Mouse (Mus musculus): ENCODE data around the gene Mapk1ip1l. TPM values are rescaled to one million over a fixed set of nuclear protein-coding genes. Genes with fewer than 3 reads are reported as not detected.

Mapk1ip1l gene
- polyA plus RNA-seq, 1 experiment: 25.4 TPM

GRCm38 (mm10) chr14:47352272-47352671 is 54.2 kb downstream of the Mapk1ip1l start:
- H3K4me3 ChIP-seq (ENCODE audit: insufficient read depth, low read length): no peak overlapping the region
- no peak overlapping the region for H3K27ac ChIP-seq (ENCODE audit: insufficient read depth, low read length)
- no peaks in the 10 kb centered on the region for H3K4me1 ChIP-seq (ENCODE audit: control insufficient read depth, insufficient read depth, low read length)
- TF ChIP-seq CTCF (IDR thresholded peaks at IDR 0.05; ENCODE audit: extremely low read depth, insufficient read depth, low read length) (no peak), POLR2A (IDR thresholded peaks at IDR 0.05; ENCODE audit: extremely low read depth, insufficient read depth, low read length) (no peak)

- Histone ChIP-seq H3K4me3 (ENCODE audit: insufficient read depth, low read length) (no peak overlapping the region), H3K4me1 (ENCODE audit: control insufficient read depth, insufficient read depth, low read length) (no peaks in the 10 kb centered on the region), H3K27ac (ENCODE audit: insufficient read depth, low read length) (no peak overlapping the region)
- no peak for TF ChIP-seq POLR2A (IDR thresholded peaks at IDR 0.05; ENCODE audit: extremely low read depth, insufficient read depth, low read length)
- no peak for TF ChIP-seq CTCF (IDR thresholded peaks at IDR 0.05; ENCODE audit: extremely low read depth, insufficient read depth, low read length)
Measured at GRCm38 (mm10) chr14:47353240-47353639, 55.2 kb downstream of the Mapk1ip1l start.

GRCm38 (mm10) chr14:47354111-47354577 is 56.1 kb downstream of the Mapk1ip1l start:
- H3K27ac ChIP-seq (ENCODE audit: insufficient read depth, low read length): no peak overlapping the region
- H3K4me3 ChIP-seq (ENCODE audit: insufficient read depth, low read length): no peak overlapping the region
- H3K4me1 ChIP-seq (ENCODE audit: control insufficient read depth, insufficient read depth, low read length): no peaks in the 10 kb centered on the region
- TF ChIP-seq POLR2A (IDR thresholded peaks at IDR 0.05; ENCODE audit: extremely low read depth, insufficient read depth, low read length) (no peak), CTCF (IDR thresholded peaks at IDR 0.05; ENCODE audit: extremely low read depth, insufficient read depth, low read length) (no peak)

- TF ChIP-seq POLR2A (IDR thresholded peaks at IDR 0.05; ENCODE audit: extremely low read depth, insufficient read depth, low read length) (no peak), CTCF (IDR thresholded peaks at IDR 0.05; ENCODE audit: extremely low read depth, insufficient read depth, low read length) (no peak)
- Histone ChIP-seq H3K27ac (ENCODE audit: insufficient read depth, low read length) (no peak overlapping the region), H3K4me1 (ENCODE audit: control insufficient read depth, insufficient read depth, low read length) (no peaks in the 10 kb centered on the region), H3K4me3 (ENCODE audit: insufficient read depth, low read length) (no peak overlapping the region)
Measured at GRCm38 (mm10) chr14:47354948-47355347, 56.9 kb downstream of the Mapk1ip1l start.

- Histone ChIP-seq H3K27ac (ENCODE audit: insufficient read depth, low read length) (no peak overlapping the region), H3K4me1 (ENCODE audit: control insufficient read depth, insufficient read depth, low read length) (no peaks in the 10 kb centered on the region)
- TF ChIP-seq POLR2A (IDR thresholded peaks at IDR 0.05; ENCODE audit: extremely low read depth, insufficient read depth, low read length): no peak
- no peak for TF ChIP-seq CTCF (IDR thresholded peaks at IDR 0.05; ENCODE audit: extremely low read depth, insufficient read depth, low read length)
Measured at GRCm38 (mm10) chr14:47356622-47357021, 58.6 kb downstream of the Mapk1ip1l start.

GRCm38 (mm10) chr14:47359610-47360009 is 61.5 kb downstream of the Mapk1ip1l start:
- Histone ChIP-seq H3K27ac (ENCODE audit: insufficient read depth, low read length) (no peak overlapping the region), H3K4me3 (ENCODE audit: insufficient read depth, low read length) (no peak overlapping the region), H3K4me1 (ENCODE audit: control insufficient read depth, insufficient read depth, low read length) (no peaks in the 10 kb centered on the region)
- TF ChIP-seq POLR2A (IDR thresholded peaks at IDR 0.05; ENCODE audit: extremely low read depth, insufficient read depth, low read length) (no peak), CTCF (IDR thresholded peaks at IDR 0.05; ENCODE audit: extremely low read depth, insufficient read depth, low read length) (no peak)

More at GRCm38 (mm10) chr14:47356622-47357021, 58.6 kb downstream of the Mapk1ip1l start:
- H3K4me3 ChIP-seq (ENCODE audit: insufficient read depth, low read length): no peak overlapping the region

GRCm38 (mm10) chr14:47361418-47361817 is 63.4 kb downstream of the Mapk1ip1l start:
- Histone ChIP-seq H3K4me3 (ENCODE audit: insufficient read depth, low read length) (no peak overlapping the region), H3K4me1 (ENCODE audit: control insufficient read depth, insufficient read depth, low read length) (no peaks in the 10 kb centered on the region; the same call in 1 of the 2 replicates), H3K27ac (ENCODE audit: insufficient read depth, low read length) (no peak overlapping the region)
- no peak for TF ChIP-seq CTCF (IDR thresholded peaks at IDR 0.05; ENCODE audit: extremely low read depth, insufficient read depth, low read length)
- no peak for TF ChIP-seq POLR2A (IDR thresholded peaks at IDR 0.05; ENCODE audit: extremely low read depth, insufficient read depth, low read length)

- Histone ChIP-seq H3K4me3 (ENCODE audit: insufficient read depth, low read length) (no peak overlapping the region), H3K4me1 (ENCODE audit: control insufficient read depth, insufficient read depth, low read length) (no peaks in the 10 kb centered on the region; the same call in 1 of the 2 replicates), H3K27ac (ENCODE audit: insufficient read depth, low read length) (no peak overlapping the region)
- no peak for TF ChIP-seq CTCF (IDR thresholded peaks at IDR 0.05; ENCODE audit: extremely low read depth, insufficient read depth, low read length)
- no peak for TF ChIP-seq POLR2A (IDR thresholded peaks at IDR 0.05; ENCODE audit: extremely low read depth, insufficient read depth, low read length)
Measured at GRCm38 (mm10) chr14:47361899-47362298, 63.8 kb downstream of the Mapk1ip1l start.

GRCm38 (mm10) chr14:47364742-47365449 is 66.8 kb downstream of the Mapk1ip1l start:
- no peak overlapping the region for H3K27ac ChIP-seq (ENCODE audit: insufficient read depth, low read length)
- TF ChIP-seq POLR2A (IDR thresholded peaks at IDR 0.05; ENCODE audit: extremely low read depth, insufficient read depth, low read length): no peak
- TF ChIP-seq CTCF (IDR thresholded peaks at IDR 0.05; ENCODE audit: extremely low read depth, insufficient read depth, low read length): no peak
- H3K4me3 ChIP-seq (ENCODE audit: insufficient read depth, low read length): no peak overlapping the region
- H3K4me1 ChIP-seq (ENCODE audit: control insufficient read depth, insufficient read depth, low read length): peaks cover 2% of the 10 kb centered on the region

GRCm38 (mm10) chr14:47366881-47367321 is 68.8 kb downstream of the Mapk1ip1l start:
- H3K27ac ChIP-seq (ENCODE audit: insufficient read depth, low read length): no peak overlapping the region
- TF ChIP-seq POLR2A (IDR thresholded peaks at IDR 0.05; ENCODE audit: extremely low read depth, insufficient read depth, low read length): no peak
- TF ChIP-seq CTCF (IDR thresholded peaks at IDR 0.05; ENCODE audit: extremely low read depth, insufficient read depth, low read length): no peak
- H3K4me3 ChIP-seq (ENCODE audit: insufficient read depth, low read length): no peak overlapping the region
- H3K4me1 ChIP-seq (ENCODE audit: control insufficient read depth, insufficient read depth, low read length): peaks cover 2% of the 10 kb centered on the region

Data from cortical plate, adult 2 months (tissue).